Mouse (Mus musculus) olfactory bulb, adult 2 months (tissue): ENCODE data around the gene Dot1l. TPM values are rescaled to one million over a fixed set of nuclear protein-coding genes. Genes with fewer than 3 reads are reported as not detected.

ENCODE experiments used
- H3K27ac ChIP-seq: fragments of 200-500 bp; 2 replicates; pipeline ENCODE4 v1.5.1; 2012; ENCODE audit warnings: low read depth, low read length; ENCODE audit not compliant: insufficient read depth
- H3K4me1 ChIP-seq: fragments of 200-500 bp; 2 replicates; pipeline ENCODE4 v1.6.1; 2012; ENCODE audit warnings: low read length; ENCODE audit not compliant: control insufficient read depth, insufficient read depth
- H3K4me3 ChIP-seq: fragments of 200-500 bp; 2 replicates; pipeline ENCODE4 v1.5.1; 2012; ENCODE audit warnings: mild to moderate bottlenecking, low read depth, low read length, moderate library complexity; ENCODE audit not compliant: insufficient read depth
- CTCF ChIP-seq: fragments of 200-500 bp; IDR thresholded peaks from 2 replicates; pipeline ENCODE4 v1.5.1; 2012; ENCODE audit warnings: low read depth, mild to moderate bottlenecking, low read length, moderate library complexity; ENCODE audit not compliant: insufficient read depth
- POLR2A ChIP-seq: fragments of 200-500 bp; IDR thresholded peaks from 2 replicates; pipeline ENCODE4 v1.6.1; 2012; ENCODE audit warnings: mild to moderate bottlenecking, low read depth, low read length, moderate library complexity; ENCODE audit not compliant: insufficient read depth
- WGBS: fragments of 180-500 bp; shearing (Covaris S2); methylation state at CpG from one replicate; pipeline ENCODE4 v1.1.7; 2018; 5-methylcytosine and 5-hydroxymethylcytosine counted together
- polyA plus RNA-seq: library from polyadenylated mRNA; stranded (reverse); fragments of >200 nt; gene quantifications from 2 replicates; pipeline ENCODE4 v1.2.4, GENCODE M21; 2012; ENCODE audit warnings: low replicate concordance; ENCODE audit not compliant: missing spikeins, insufficient read depth, insufficient read length

Dot1l gene
- polyA plus RNA-seq, 1 experiment = 235 TPM

DNA sequence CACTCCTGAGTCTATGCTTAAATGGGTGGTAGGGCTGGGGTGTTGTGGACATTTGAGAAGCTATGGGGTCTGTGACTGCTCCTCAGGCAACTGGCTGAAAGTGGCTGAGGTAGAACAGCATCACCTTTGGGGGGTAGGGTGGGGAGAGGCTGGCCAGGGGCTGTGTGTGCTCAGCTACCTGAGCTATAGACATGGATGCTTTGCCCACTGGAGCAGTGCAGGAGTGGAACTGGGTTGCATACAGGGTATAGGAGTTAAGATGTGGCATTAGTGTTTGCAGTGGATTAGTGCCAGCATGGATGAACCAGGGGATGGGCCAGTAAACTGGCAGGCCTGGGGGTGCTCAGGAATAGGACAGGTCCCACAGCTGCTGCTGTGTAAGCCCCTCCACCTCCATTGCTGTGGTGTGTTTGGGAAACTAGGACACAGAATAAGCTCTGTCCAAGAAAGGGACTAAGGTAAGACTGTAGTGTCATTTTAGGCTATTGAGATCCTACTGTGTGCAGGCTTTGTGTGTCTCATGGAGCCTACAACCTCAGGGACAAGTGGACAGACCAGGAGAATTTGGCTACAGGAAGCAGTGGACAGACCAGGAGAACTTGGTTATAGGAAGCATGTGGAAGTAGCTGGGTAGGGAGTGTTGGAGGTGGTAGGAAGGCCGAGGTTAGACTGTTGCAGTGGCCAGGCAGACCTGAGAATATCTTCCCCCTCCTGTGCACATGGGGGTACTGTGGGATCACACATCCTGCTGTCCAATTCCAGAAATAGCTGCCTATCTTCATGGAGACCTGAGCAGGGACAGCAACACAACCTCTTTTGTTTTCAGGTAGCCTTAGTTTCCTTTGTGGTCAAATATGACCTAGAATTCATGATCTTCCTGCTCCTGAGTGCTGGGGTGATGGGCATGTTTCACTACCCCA is 74.6 kb downstream of the Dot1l start:
- 52% methylated on average over 1 of the region's 1 CpGs for WGBS
- TF ChIP-seq POLR2A (no peak), CTCF (no peak)
- Histone ChIP-seq H3K4me3 (no peak overlapping the region), H3K4me1 (peaks cover 10% of the 10 kb centered on the region), H3K27ac (no peak overlapping the region)

GRCm38 (mm10) chr10:80831136-80831535 is 76.1 kb downstream of the Dot1l start:
- no peak for TF ChIP-seq POLR2A
- no peak for TF ChIP-seq CTCF
- peaks cover 10% of the 10 kb centered on the region for H3K4me1 ChIP-seq
- WGBS = 31% methylated on average over 9 of the region's 9 CpGs
- H3K27ac ChIP-seq = no peak overlapping the region
- no peak overlapping the region for H3K4me3 ChIP-seq

DNA sequence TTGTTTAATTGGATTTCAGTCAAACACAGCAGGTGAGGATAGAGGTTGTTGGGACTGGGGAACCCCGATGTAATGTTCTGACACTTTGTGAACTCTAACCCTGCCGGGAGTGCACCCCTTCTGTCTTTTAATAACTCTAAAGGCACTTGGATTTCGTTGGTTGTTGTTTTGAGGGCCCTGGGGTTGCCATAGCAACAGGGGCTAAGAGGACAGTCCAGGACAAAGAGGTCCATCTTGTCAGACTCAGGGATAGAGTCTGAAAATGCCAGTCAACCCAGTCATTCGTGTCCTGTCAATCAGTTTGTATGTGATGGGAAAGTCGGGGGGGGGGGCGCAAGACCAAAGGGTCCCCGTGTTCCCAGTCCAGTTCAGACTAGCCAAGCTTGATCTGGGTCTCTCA is 77.8 kb downstream of the Dot1l start:
- TF ChIP-seq CTCF = no peak
- no peak for TF ChIP-seq POLR2A
- Histone ChIP-seq H3K4me3 (no peak overlapping the region), H3K4me1 (peaks cover 16% of the 10 kb centered on the region), H3K27ac (no peak overlapping the region)
- 68% methylated on average over 7 of the region's 7 CpGs for WGBS

GRCm38 (mm10) chr10:80835617-80836016 is 80.6 kb downstream of the Dot1l start:
- Histone ChIP-seq H3K27ac (no peak overlapping the region), H3K4me3 (no peak overlapping the region), H3K4me1 (peaks cover 12% of the 10 kb centered on the region; the same call in 1 of the 2 replicates)
- TF ChIP-seq CTCF (no peak), POLR2A (no peak)
- WGBS = 78% methylated on average over 30 of the region's 30 CpGs

GRCm38 (mm10) chr10:80836949-80837379 is 82.0 kb downstream of the Dot1l start:
- WGBS = 53% methylated on average over 7 of the region's 7 CpGs
- peaks cover 12% of the 10 kb centered on the region; the same call in 1 of the 2 replicates for H3K4me1 ChIP-seq
- no peak overlapping the region for H3K4me3 ChIP-seq
- 0 out of 2 replicates have a peak overlapping the region, but pooled peaks have one; percentile 20 for H3K27ac ChIP-seq
- TF ChIP-seq CTCF (no peak), POLR2A (no peak)

DNA sequence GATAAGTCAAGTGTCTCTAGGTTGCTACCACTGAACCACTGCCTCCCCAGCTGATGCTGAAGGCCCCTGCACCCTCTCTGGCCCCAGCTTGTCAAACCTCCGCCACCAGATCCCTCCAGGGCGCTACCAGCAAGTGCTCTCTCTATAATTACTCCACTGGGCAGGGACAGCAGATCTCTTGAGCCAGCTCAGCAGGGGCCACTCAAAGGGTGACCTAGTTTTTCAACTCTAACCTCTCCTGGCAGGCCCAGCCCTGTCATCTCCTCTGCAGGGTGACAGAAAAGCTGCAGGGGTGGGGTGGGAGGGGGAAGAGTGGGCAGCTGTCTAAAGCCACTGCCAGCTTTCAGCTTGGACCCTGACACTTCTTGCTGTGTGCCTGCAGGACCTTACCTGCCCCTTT is 82.8 kb downstream of the Dot1l start:
- WGBS = 54% methylated on average over 2 of the region's 2 CpGs
- TF ChIP-seq POLR2A = no peak
- no peak for TF ChIP-seq CTCF
- Histone ChIP-seq H3K27ac (no peak overlapping the region), H3K4me3 (no peak overlapping the region), H3K4me1 (peaks cover 12% of the 10 kb centered on the region; the same call in 1 of the 2 replicates)

DNA sequence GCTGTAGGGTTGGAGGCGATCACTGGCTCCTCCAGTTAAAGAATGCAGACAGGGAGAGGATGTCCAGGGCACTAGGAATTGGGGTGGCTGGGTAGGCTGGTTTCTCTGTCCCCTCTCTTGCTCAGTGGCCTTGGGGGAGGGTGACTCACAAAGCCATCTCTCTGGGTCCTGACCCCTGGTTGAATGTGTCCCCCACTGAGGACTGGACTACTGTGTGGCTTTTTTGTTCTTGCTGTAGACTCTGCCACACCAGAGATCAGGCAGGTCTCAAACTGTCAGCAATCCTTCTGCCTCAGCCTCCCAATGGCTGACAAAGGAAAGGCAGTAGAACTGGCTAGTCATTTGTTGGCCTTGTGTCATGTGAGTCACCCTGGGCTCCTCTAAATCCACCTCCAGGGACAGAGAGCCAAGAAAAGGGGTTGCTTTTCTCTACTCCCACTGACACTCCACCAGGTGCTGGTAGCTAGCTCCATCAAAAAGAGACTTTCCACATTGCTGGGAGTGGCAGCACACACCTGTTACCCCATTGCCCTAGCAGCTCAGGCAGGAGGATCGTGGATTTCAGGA is 83.4 kb downstream of the Dot1l start:
- H3K27ac ChIP-seq = no peak overlapping the region
- peaks cover 16% of the 10 kb centered on the region for H3K4me1 ChIP-seq
- TF ChIP-seq POLR2A (no peak), CTCF (no peak)
- H3K4me3 ChIP-seq = no peak overlapping the region
- 80% methylated on average over 2 of the region's 2 CpGs for WGBS

GRCm38 (mm10) chr10:80839848-80840247 is 84.8 kb downstream of the Dot1l start:
- 66% methylated on average over 6 of the region's 6 CpGs for WGBS
- no peak for TF ChIP-seq POLR2A
- no peak for TF ChIP-seq CTCF

GRCm38 (mm10) chr10:80841685-80842084 is 86.7 kb downstream of the Dot1l start:
- Histone ChIP-seq H3K4me1 (peaks cover 46% of the 10 kb centered on the region), H3K27ac (no peak overlapping the region), H3K4me3 (no peak overlapping the region)
- TF ChIP-seq POLR2A (no peak), CTCF (no peak)
- WGBS = 86% methylated on average over 2 of the region's 2 CpGs

More at GRCm38 (mm10) chr10:80839848-80840247, 84.8 kb downstream of the Dot1l start:
- peaks cover 31% of the 10 kb centered on the region for H3K4me1 ChIP-seq
- H3K4me3 ChIP-seq = no peak overlapping the region
- H3K27ac ChIP-seq = no peak overlapping the region
